Mouse (Mus musculus) heart, embryonic 13.5 days (tissue): ENCODE measurements around the gene Ubc. TPM values are rescaled to one million over a fixed set of nuclear protein-coding genes. Genes with fewer than 3 reads are reported as not detected.

ENCODE experiments used
- ATAC-seq: fragments of 200-750 bp; cut with Nextera tagmentation; 2 replicates; pipeline ENCODE4 v1.8.0; 2017; ENCODE audit warnings: moderate TSS enrichment; ENCODE audit not compliant: insufficient number of reproducible peaks, low FRiP score, low TSS enrichment; ENCODE audit errors: extremely low read depth
- H3K27ac ChIP-seq: fragments of 300-500 bp; sonication (generic); replicated peaks from 2 replicates; pipeline ENCODE4 v1.5.1; 2015; ENCODE audit warnings: moderate library complexity, mild to moderate bottlenecking, inconsistent platforms
- H3K27me3 ChIP-seq: fragments of 300-500 bp; sonication (generic); replicated peaks from 2 replicates; pipeline ENCODE4 v1.6.1; 2015; ENCODE audit warnings: mild to moderate bottlenecking, inconsistent platforms
- H3K36me3 ChIP-seq: fragments of 300-500 bp; sonication (generic); 2 replicates; pipeline ENCODE4 v1.6.1; 2015; ENCODE audit warnings: mild to moderate bottlenecking, inconsistent platforms
- H3K4me1 ChIP-seq: fragments of 300-500 bp; sonication (generic); 2 replicates; pipeline ENCODE4 v1.6.1; 2015; ENCODE audit warnings: inconsistent platforms
- H3K4me2 ChIP-seq: fragments of 300-500 bp; sonication (generic); 2 replicates; pipeline ENCODE4 v1.6.1; 2015; ENCODE audit warnings: inconsistent platforms, mild to moderate bottlenecking, moderate library complexity
- H3K4me3 ChIP-seq: fragments of 300-500 bp; sonication (generic); 2 replicates; pipeline ENCODE4 v1.5.1; 2015; ENCODE audit warnings: moderate library complexity, mild to moderate bottlenecking, inconsistent platforms
- H3K9ac ChIP-seq: fragments of 300-500 bp; sonication (generic); 2 replicates; pipeline ENCODE4 v1.6.1; 2015; ENCODE audit warnings: inconsistent platforms, mild to moderate bottlenecking, moderate library complexity
- H3K9me3 ChIP-seq: fragments of 300-500 bp; sonication (generic); 2 replicates; pipeline ENCODE4 v1.6.1; 2016; ENCODE audit warnings: inconsistent platforms
- WGBS: fragments of 180-500 bp; shearing (Covaris S2); methylation state at CpG from one replicate; pipeline ENCODE4 v1.1.7; 2015; ENCODE audit warnings: mixed read lengths; 5-methylcytosine and 5-hydroxymethylcytosine counted together
- polyA plus RNA-seq: library from polyadenylated mRNA; unstranded; fragments of >200 nt; fragmentation: Nextera tagmentation; extraction: Ambion mirVana; gene quantifications from 2 replicates; pipeline ENCODE4 v1.2.1, GENCODE M21; 2015

Ubc gene
- polyA plus RNA-seq, 1 experiment from 2014 or later: 819 TPM

DNA sequence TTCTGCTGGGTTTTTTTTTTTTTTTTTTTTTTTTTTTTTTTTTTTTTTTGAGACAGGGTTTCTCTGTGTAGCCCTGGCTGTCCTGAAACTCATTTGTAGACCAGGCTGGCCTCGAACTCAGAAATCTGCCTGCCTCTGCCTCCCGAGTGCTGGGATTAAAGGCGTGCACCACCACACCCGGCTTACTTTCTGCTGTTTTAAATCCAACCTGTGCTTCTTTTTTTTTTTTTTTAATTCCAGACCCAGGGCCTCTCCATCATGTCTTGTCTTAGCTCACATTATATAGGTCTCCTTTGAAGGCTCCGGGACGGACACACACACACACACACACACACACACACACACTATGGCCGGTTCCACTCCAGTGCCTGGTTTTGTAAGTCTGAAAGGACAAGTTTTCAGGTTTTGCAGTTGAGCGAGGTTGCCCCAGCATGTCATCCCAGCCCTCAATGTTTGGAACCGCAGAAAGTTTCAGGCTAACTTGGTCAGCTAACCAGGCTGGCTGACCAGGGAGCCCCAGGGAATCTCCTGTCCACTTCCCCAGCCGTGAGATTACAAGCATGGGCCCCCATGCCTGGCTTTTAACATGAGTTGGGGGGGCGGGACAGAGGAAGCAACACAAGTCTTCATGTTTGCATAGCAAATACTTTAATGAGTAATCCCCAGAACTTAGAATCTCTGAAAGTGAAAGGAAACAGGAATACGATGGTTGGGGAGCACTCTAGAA, 32.3 kb downstream of the Ubc start:
- ATAC-seq: no peak
- WGBS: 76% methylated on average over 12 of the region's 12 CpGs
- Histone ChIP-seq H3K9ac (no peak overlapping the region), H3K4me3 (no peak overlapping the region), H3K27ac (peak overlapping the region; percentile 59), H3K9me3 (peaks cover 3% of the 10 kb centered on the region; the same call in 1 of the 2 replicates), H3K36me3 (no peaks in the 10 kb centered on the region), H3K4me1 (0 out of 2 replicates have a peak, but pooled peaks cover 20% of the 10 kb centered on the region), H3K27me3 (no peaks in the 10 kb centered on the region), H3K4me2 (peak overlapping the region; percentile 25)

GRCm38 (mm10) chr5:125355650-125356049, 34.4 kb downstream of the Ubc start:
- Histone ChIP-seq H3K36me3 (no peaks in the 10 kb centered on the region), H3K4me2 (no peak overlapping the region), H3K9me3 (peaks cover 3% of the 10 kb centered on the region; the same call in 1 of the 2 replicates), H3K27me3 (no peaks in the 10 kb centered on the region), H3K9ac (no peak overlapping the region), H3K4me3 (no peak overlapping the region), H3K4me1 (0 out of 2 replicates have a peak, but pooled peaks cover 22% of the 10 kb centered on the region), H3K27ac (no peak overlapping the region)
- 30% methylated on average over 7 of the region's 7 CpGs for WGBS
- no peak for ATAC-seq

DNA sequence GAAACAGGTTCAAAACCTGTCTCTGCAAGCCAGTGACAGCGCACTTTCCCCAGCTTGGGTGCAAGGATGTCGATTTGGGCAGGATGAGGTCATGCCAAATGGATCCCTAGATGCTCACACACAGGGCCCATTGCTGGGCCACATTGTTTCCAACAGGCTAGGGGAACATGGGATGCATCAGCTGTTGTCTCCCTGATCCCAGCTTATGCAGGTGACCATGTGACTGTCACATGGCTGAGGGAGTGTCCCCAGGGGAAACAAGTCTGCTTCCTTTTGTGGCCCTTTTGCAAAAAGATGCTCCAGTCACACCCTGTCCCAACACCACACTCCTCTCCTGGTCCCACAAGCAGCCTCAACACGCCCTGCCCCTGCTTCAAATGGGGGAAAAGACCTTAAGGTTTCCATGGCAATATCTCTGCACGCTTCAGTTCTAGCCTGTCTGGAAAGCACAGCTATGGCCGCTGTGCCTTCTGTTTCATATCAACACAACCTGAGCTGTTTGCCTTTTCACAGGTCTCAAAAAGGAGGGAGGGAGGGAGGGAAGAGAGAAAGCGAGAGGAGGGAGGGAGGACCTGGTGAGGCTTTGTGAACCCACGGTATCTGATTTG, 35.0 kb downstream of the Ubc start:
- H3K4me1 ChIP-seq: 0 out of 2 replicates have a peak, but pooled peaks cover 22% of the 10 kb centered on the region
- no peak overlapping the region for H3K4me2 ChIP-seq
- 52% methylated on average over 7 of the region's 7 CpGs for WGBS
- no peak overlapping the region for H3K9ac ChIP-seq
- H3K27ac ChIP-seq: no peak overlapping the region
- no peak for ATAC-seq
- H3K4me3 ChIP-seq: no peak overlapping the region
- no peaks in the 10 kb centered on the region for H3K27me3 ChIP-seq
- no peaks in the 10 kb centered on the region for H3K36me3 ChIP-seq
- H3K9me3 ChIP-seq: peaks cover 3% of the 10 kb centered on the region; the same call in 1 of the 2 replicates

- WGBS: 92% methylated on average over 5 of the region's 5 CpGs
- no peaks in the 10 kb centered on the region for H3K27me3 ChIP-seq
- no peak overlapping the region for H3K4me3 ChIP-seq
- no peaks in the 10 kb centered on the region for H3K36me3 ChIP-seq
- H3K4me2 ChIP-seq: no peak overlapping the region
- no peak overlapping the region for H3K9ac ChIP-seq
- H3K9me3 ChIP-seq: peaks cover 3% of the 10 kb centered on the region; the same call in 1 of the 2 replicates
- H3K27ac ChIP-seq: no peak overlapping the region
- ATAC-seq: no peak
- H3K4me1 ChIP-seq: 0 out of 2 replicates have a peak, but pooled peaks cover 19% of the 10 kb centered on the region
These were observed 37.2 kb downstream of the Ubc start for GRCm38 (mm10) chr5:125352781-125353294.

GRCm38 (mm10) chr5:125351939-125352338, 38.1 kb downstream of the Ubc start:
- Histone ChIP-seq H3K9me3 (peaks cover 3% of the 10 kb centered on the region; the same call in 1 of the 2 replicates), H3K27me3 (no peaks in the 10 kb centered on the region), H3K27ac (no peak overlapping the region), H3K4me2 (no peak overlapping the region), H3K4me1 (0 out of 2 replicates have a peak, but pooled peaks cover 16% of the 10 kb centered on the region), H3K4me3 (no peak overlapping the region), H3K9ac (no peak overlapping the region), H3K36me3 (no peaks in the 10 kb centered on the region)
- 88% methylated on average over 5 of the region's 5 CpGs for WGBS
- no peak for ATAC-seq

- no peak overlapping the region for H3K27ac ChIP-seq
- 0 out of 2 replicates have a peak, but pooled peaks cover 16% of the 10 kb centered on the region for H3K4me1 ChIP-seq
- peaks cover 3% of the 10 kb centered on the region; the same call in 1 of the 2 replicates for H3K9me3 ChIP-seq
- H3K27me3 ChIP-seq: no peaks in the 10 kb centered on the region
- no peaks in the 10 kb centered on the region for H3K36me3 ChIP-seq
- 68% methylated on average over 8 of the region's 8 CpGs for WGBS
- H3K9ac ChIP-seq: 0 out of 2 replicates have a peak overlapping the region, but pooled peaks have one; percentile 10
- ATAC-seq: no peak
- no peak overlapping the region for H3K4me3 ChIP-seq
- no peak overlapping the region for H3K4me2 ChIP-seq
These were observed 38.9 kb downstream of the Ubc start for GRCm38 (mm10) chr5:125351057-125351456.

GRCm38 (mm10) chr5:125349391-125349790, 40.6 kb downstream of the Ubc start:
- no peak overlapping the region for H3K9ac ChIP-seq
- H3K4me3 ChIP-seq: no peak overlapping the region
- H3K9me3 ChIP-seq: peaks cover 3% of the 10 kb centered on the region; the same call in 1 of the 2 replicates
- H3K36me3 ChIP-seq: no peaks in the 10 kb centered on the region
- WGBS: 79% methylated on average over 3 of the region's 3 CpGs
- no peak for ATAC-seq
- no peaks in the 10 kb centered on the region for H3K27me3 ChIP-seq
- H3K4me2 ChIP-seq: no peak overlapping the region
- no peak overlapping the region for H3K27ac ChIP-seq
- H3K4me1 ChIP-seq: 0 out of 2 replicates have a peak, but pooled peaks cover 6% of the 10 kb centered on the region

GRCm38 (mm10) chr5:125348487-125348886, 41.5 kb downstream of the Ubc start:
- Histone ChIP-seq H3K36me3 (no peaks in the 10 kb centered on the region), H3K9ac (no peak overlapping the region), H3K27me3 (no peaks in the 10 kb centered on the region), H3K4me1 (0 out of 2 replicates have a peak, but pooled peaks cover 6% of the 10 kb centered on the region), H3K27ac (no peak overlapping the region), H3K9me3 (peaks cover 3% of the 10 kb centered on the region; the same call in 1 of the 2 replicates), H3K4me3 (no peak overlapping the region), H3K4me2 (no peak overlapping the region)
- ATAC-seq: no peak
- 18% methylated on average over 8 of the region's 8 CpGs for WGBS

- H3K9me3 ChIP-seq: peaks cover 3% of the 10 kb centered on the region; the same call in 1 of the 2 replicates
- no peak overlapping the region for H3K4me2 ChIP-seq
- H3K27ac ChIP-seq: no peak overlapping the region
- H3K27me3 ChIP-seq: no peaks in the 10 kb centered on the region
- ATAC-seq: no peak
- H3K4me1 ChIP-seq: 0 out of 2 replicates have a peak, but pooled peaks cover 6% of the 10 kb centered on the region
- H3K36me3 ChIP-seq: no peaks in the 10 kb centered on the region
- H3K4me3 ChIP-seq: no peak overlapping the region
- WGBS: 57% methylated on average over 7 of the region's 7 CpGs
- no peak overlapping the region for H3K9ac ChIP-seq
These were observed 41.9 kb downstream of the Ubc start for GRCm38 (mm10) chr5:125348067-125348466.

DNA sequence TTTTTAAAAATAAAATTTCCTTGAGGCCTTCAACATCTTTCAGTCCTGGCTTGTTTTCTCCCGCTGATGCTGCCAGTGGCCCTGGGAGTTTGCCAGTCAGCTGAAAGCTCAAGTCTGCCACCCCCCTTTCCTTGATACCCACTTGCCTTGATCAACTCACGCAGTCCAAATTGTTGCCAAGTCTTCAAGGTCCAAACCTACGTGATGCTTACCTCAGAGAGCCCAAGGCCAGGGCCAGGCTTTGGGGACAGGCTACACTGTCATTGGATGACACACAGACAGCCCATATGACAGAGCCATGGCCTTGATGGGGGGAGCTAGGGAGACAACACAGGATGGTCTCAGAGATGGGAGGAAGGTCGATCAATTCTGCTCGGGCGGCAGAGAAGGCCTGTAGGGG, 45.7 kb downstream of the Ubc start:
- H3K9ac ChIP-seq: no peak overlapping the region
- H3K4me1 ChIP-seq: peaks cover 28% of the 10 kb centered on the region
- no peaks in the 10 kb centered on the region for H3K36me3 ChIP-seq
- no peak overlapping the region for H3K27ac ChIP-seq
- no peak overlapping the region for H3K4me2 ChIP-seq
- no peaks in the 10 kb centered on the region for H3K9me3 ChIP-seq
- no peaks in the 10 kb centered on the region for H3K27me3 ChIP-seq
- WGBS: 85% methylated on average over 6 of the region's 6 CpGs
- no peak overlapping the region for H3K4me3 ChIP-seq
- ATAC-seq: no peak

- no peaks in the 10 kb centered on the region for H3K27me3 ChIP-seq
- WGBS: 17% methylated on average over 14 of the region's 14 CpGs
- peaks cover 48% of the 10 kb centered on the region for H3K4me1 ChIP-seq
- no peak for ATAC-seq
- peak overlapping the region; percentile 93 for H3K4me3 ChIP-seq
- no peaks in the 10 kb centered on the region for H3K36me3 ChIP-seq
- H3K9me3 ChIP-seq: no peaks in the 10 kb centered on the region
- peak overlapping the region; percentile 92 for H3K9ac ChIP-seq
- peak overlapping the region; percentile 77 for H3K27ac ChIP-seq
- peak overlapping the region; percentile 93 for H3K4me2 ChIP-seq
These were observed 48.4 kb downstream of the Ubc start for GRCm38 (mm10) chr5:125341459-125342090.
